Mouse (Mus musculus) hindbrain, embryonic 16.5 days (tissue): ENCODE results near the gene Gm10337. TPM values are rescaled to one million over a fixed set of nuclear protein-coding genes. Genes with fewer than 3 reads are reported as not detected.

Experiments used
- polyA plus RNA-seq: library from polyadenylated mRNA; unstranded; fragments of >200 nt; fragmentation: Nextera tagmentation; extraction: Ambion mirVana; gene quantifications from 2 replicates; pipeline ENCODE4 v1.2.1, GENCODE M21; 2015

The Gm10337 gene
- polyA plus RNA-seq, 1 experiment from 2014 or later = 21.8 TPM

Other genes with a start within 250 kb of the Gm10337 start
- 5.6 and 7.6 TPM in 2 replicates for gene Rarg, start 246.2 kb upstream of the Gm10337 start, polyA plus RNA-seq
- gene Gm9918, start 233.2 kb upstream of the Gm10337 start, polyA plus RNA-seq = 0.06 and 0.14 TPM in 2 replicates
- 65.9 and 67.6 TPM in 2 replicates for gene Mfsd5, start 224.3 kb upstream of the Gm10337 start, polyA plus RNA-seq
- gene Espl1, start 207.5 kb upstream of the Gm10337 start, polyA plus RNA-seq = 4.1 and 6.4 TPM in 2 replicates
- 448 and 464 TPM in 2 replicates for gene Pfdn5, start 177.6 kb upstream of the Gm10337 start, polyA plus RNA-seq
- 88.1 and 99.0 TPM in 2 replicates for gene Myg1, start 172.0 kb upstream of the Gm10337 start, polyA plus RNA-seq
- gene Aaas, start 153.0 kb upstream of the Gm10337 start, polyA plus RNA-seq = 36.1 and 38.1 TPM in 2 replicates
- gene Sp7, start 136.5 kb upstream of the Gm10337 start, polyA plus RNA-seq = 0.46 and 1.0 TPM in 2 replicates
- 3.4 and 3.5 TPM in 2 replicates for gene Sp1, start 97.6 kb upstream of the Gm10337 start, polyA plus RNA-seq
- gene Amhr2, start 58.4 kb upstream of the Gm10337 start, polyA plus RNA-seq = 0.10 and 0.30 TPM in 2 replicates
- 83.3 and 98.7 TPM in 2 replicates for gene Prr13, start 44.7 kb upstream of the Gm10337 start, polyA plus RNA-seq
- gene Pcbp2, start 33.2 kb upstream of the Gm10337 start, polyA plus RNA-seq = 120 TPM in 2 replicates
- gene Map3k12, start 13.3 kb downstream of the Gm10337 start, polyA plus RNA-seq = 55.7 and 62.4 TPM in 2 replicates
- 104 and 109 TPM in 2 replicates for gene Tarbp2, start 14.5 kb downstream of the Gm10337 start, polyA plus RNA-seq
- gene Npff, start 21.2 kb downstream of the Gm10337 start, polyA plus RNA-seq = 4.1 and 5.0 TPM in 2 replicates
- not detected in 2 replicates for gene Gm28047, start 121.3 kb downstream of the Gm10337 start, polyA plus RNA-seq
- gene Atf7, start 121.7 kb downstream of the Gm10337 start, polyA plus RNA-seq = 16.5 and 20.6 TPM in 2 replicates
- gene Atp5g2, start 168.6 kb downstream of the Gm10337 start, polyA plus RNA-seq = 41.0 and 50.2 TPM in 2 replicates
- gene Calcoco1, start 218.5 kb downstream of the Gm10337 start, polyA plus RNA-seq = 34.6 and 40.9 TPM in 2 replicates